Mouse (Mus musculus) liver, adult 2 months (tissue): ENCODE data around the gene Ocrl. TPM values are rescaled to one million over a fixed set of nuclear protein-coding genes. Genes with fewer than 3 reads are reported as not detected.

ENCODE experiments used
- DNase-seq: peaks from one replicate; pipeline ENCODE4 v3.0.0-alpha.2; 2011; ENCODE audit warnings: low read depth, low spot score; ENCODE audit errors: extremely low read depth
- H3K27ac ChIP-seq: fragments of 200-500 bp; replicated peaks from 2 replicates; pipeline ENCODE4 v1.5.1; 2012; ENCODE audit warnings: low read depth, mild to moderate bottlenecking, control low read depth, inconsistent platforms, low read length; ENCODE audit not compliant: insufficient read depth
- H3K27me3 ChIP-seq: fragments of 200-500 bp; 2 replicates; pipeline ENCODE4 v1.6.1; 2012; ENCODE audit warnings: mild to moderate bottlenecking, moderate library complexity, low read length, inconsistent platforms; ENCODE audit not compliant: control insufficient read depth, insufficient read depth
- H3K36me3 ChIP-seq: fragments of 200-500 bp; 2 replicates; pipeline ENCODE4 v1.6.1; 2012; ENCODE audit warnings: low read length, inconsistent platforms; ENCODE audit not compliant: control insufficient read depth, insufficient read depth
- H3K4me1 ChIP-seq: fragments of 200-500 bp; 2 replicates; pipeline ENCODE4 v1.6.1; 2011; ENCODE audit warnings: low read length; ENCODE audit not compliant: control insufficient read depth, insufficient read depth
- H3K4me3 ChIP-seq: fragments of 200-500 bp; 2 replicates; pipeline ENCODE4 v1.5.1; 2011; ENCODE audit warnings: low read depth, mild to moderate bottlenecking, control low read depth, low read length, moderate library complexity; ENCODE audit not compliant: insufficient read depth
- H3K79me2 ChIP-seq: fragments of 200-500 bp; 2 replicates; pipeline ENCODE4 v1.6.1; 2012; ENCODE audit warnings: inconsistent platforms, mild to moderate bottlenecking, low read length, moderate library complexity; ENCODE audit not compliant: control insufficient read depth, insufficient read depth
- H3K9ac ChIP-seq: fragments of 200-500 bp; 2 replicates; pipeline ENCODE4 v1.6.1; 2012; ENCODE audit warnings: low read depth, mild to moderate bottlenecking, control low read depth, inconsistent platforms, low read length
- CTCF ChIP-seq: fragments of 200-500 bp; IDR thresholded peaks from 2 replicates; pipeline ENCODE4 v1.5.1; 2011; ENCODE audit warnings: low read depth, low read length, control low read depth
- POLR2A ChIP-seq: fragments of 200-500 bp; IDR thresholded peaks from 2 replicates; pipeline ENCODE4 v1.6.1; 2011; ENCODE audit warnings: low read length, control low read depth; ENCODE audit not compliant: insufficient read depth; ENCODE audit errors: extremely low read depth
- WGBS: fragments of 180-500 bp; shearing (Covaris S2); methylation state at CpG from one replicate; pipeline ENCODE4 v1.1.7; 2018; 5-methylcytosine and 5-hydroxymethylcytosine counted together
- polyA plus RNA-seq: library from polyadenylated mRNA; depleted of rRNA; stranded (reverse); fragments of >200 nt; gene quantifications from 2 replicates; pipeline ENCODE4 v1.2.3, GENCODE M21; 2012
- total RNA-seq: library from RNA; depleted of rRNA; stranded (reverse); fragments of >200 nt; gene quantifications from 2 replicates; pipeline ENCODE4 v1.2.3, GENCODE M21; 2014

Gene Ocrl
- total and polyA plus RNA-seq, 2 experiments, result 2.6 to 3.7 TPM

DNA sequence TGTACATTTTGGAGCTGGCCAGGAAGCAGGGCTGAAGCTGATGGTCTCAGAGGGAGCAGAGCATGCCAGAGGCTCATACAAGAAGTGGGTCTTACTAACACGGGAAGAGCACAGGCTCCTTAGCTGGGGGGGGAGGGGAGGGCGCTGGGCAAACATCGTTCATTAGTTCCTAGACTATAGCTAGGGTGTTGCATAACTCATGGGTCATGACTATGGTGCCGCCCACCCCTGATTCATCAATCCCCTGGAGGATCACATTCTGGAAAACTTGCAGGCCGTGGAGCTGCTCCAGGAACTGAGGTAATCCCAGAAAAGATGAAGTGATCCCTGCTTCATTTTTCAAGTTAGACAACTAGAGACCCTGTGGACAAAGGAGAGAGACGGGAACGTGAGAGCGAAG, 75.8 kb downstream of the Ocrl start:
- no peaks in the 10 kb centered on the region for H3K36me3 ChIP-seq
- no peak overlapping the region for H3K4me3 ChIP-seq
- no peaks in the 10 kb centered on the region for H3K27me3 ChIP-seq
- 59% methylated on average over 7 of the region's 8 CpGs for WGBS
- no peak overlapping the region for H3K9ac ChIP-seq
- TF ChIP-seq CTCF (no peak), POLR2A (no peak)
- DNase-seq, result no peak
- H3K27ac ChIP-seq, result no peak overlapping the region
- no peaks in the 10 kb centered on the region for H3K79me2 ChIP-seq
- H3K4me1 ChIP-seq, result no peaks in the 10 kb centered on the region

DNA sequence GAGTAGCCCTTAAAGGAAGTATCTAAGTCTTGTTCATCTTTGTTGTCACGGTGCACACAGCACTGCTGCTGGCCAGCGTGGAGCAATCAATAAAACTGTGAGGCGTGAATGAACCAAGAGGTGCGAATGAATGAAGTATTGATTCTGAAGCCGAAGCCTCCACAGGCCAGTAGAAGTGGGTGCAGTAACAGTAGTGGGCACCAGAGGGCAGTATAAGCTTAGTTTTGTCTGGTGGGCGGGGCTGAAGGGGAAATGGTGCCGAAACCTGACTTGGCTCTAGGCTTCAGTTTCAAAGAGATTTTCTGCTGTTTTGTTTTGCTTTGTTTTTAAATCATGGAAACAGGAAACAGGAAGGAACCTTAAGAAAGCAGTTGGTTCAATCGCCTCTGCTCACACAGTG, 80.4 kb downstream of the Ocrl start:
- under 1% methylated on average over 8 of the region's 8 CpGs for WGBS
- Histone ChIP-seq H3K36me3 (no peaks in the 10 kb centered on the region), H3K9ac (no peak overlapping the region), H3K4me3 (no peak overlapping the region), H3K27ac (no peak overlapping the region), H3K4me1 (no peaks in the 10 kb centered on the region), H3K27me3 (no peaks in the 10 kb centered on the region), H3K79me2 (no peaks in the 10 kb centered on the region)
- no peak for TF ChIP-seq POLR2A
- TF ChIP-seq CTCF, result peak; percentile 71
- DNase-seq, result peak; percentile 65

GRCm38 (mm10) chrX:47998412-47998811, 86.2 kb downstream of the Ocrl start:
- Histone ChIP-seq H3K9ac (no peak overlapping the region), H3K79me2 (no peaks in the 10 kb centered on the region), H3K27me3 (no peaks in the 10 kb centered on the region), H3K4me1 (no peaks in the 10 kb centered on the region), H3K27ac (no peak overlapping the region), H3K36me3 (no peaks in the 10 kb centered on the region), H3K4me3 (no peak overlapping the region)
- DNase-seq, result no peak
- WGBS, result 62% methylated on average over 8 of the region's 8 CpGs
- no peak for TF ChIP-seq CTCF
- no peak for TF ChIP-seq POLR2A

GRCm38 (mm10) chrX:48001151-48001550, 89.0 kb downstream of the Ocrl start:
- no peak for DNase-seq
- Histone ChIP-seq H3K79me2 (no peaks in the 10 kb centered on the region), H3K9ac (no peak overlapping the region), H3K27ac (no peak overlapping the region), H3K4me3 (no peak overlapping the region), H3K4me1 (no peaks in the 10 kb centered on the region), H3K36me3 (no peaks in the 10 kb centered on the region), H3K27me3 (no peaks in the 10 kb centered on the region)
- WGBS, result 60% methylated on average over 7 of the region's 7 CpGs
- no peak for TF ChIP-seq CTCF
- no peak for TF ChIP-seq POLR2A

- TF ChIP-seq CTCF (no peak), POLR2A (no peak)
- H3K79me2 ChIP-seq, result no peaks in the 10 kb centered on the region
- no peaks in the 10 kb centered on the region for H3K27me3 ChIP-seq
Measured at GRCm38 (mm10) chrX:48004786-48005185, 92.6 kb downstream of the Ocrl start.

DNA sequence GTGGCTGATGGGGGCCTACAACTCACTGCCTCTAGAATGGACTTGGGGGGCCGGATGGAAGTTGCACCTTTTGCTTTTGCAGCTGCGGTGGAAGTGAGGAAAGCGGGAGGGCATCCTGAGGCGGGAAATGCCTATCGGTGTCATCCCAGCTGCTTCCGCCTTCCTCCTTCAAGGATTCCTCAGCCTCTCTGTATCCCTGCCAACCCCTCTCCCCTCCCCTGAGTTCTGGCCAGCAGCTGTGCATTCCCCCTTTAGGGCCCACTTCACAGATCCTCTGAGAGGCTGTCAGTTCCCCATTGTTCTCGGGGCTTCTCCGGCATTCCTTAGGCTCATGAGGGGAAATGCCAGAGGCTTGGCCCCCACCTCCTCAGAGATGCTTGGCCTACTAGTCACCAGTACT, 93.9 kb downstream of the Ocrl start:
- no peaks in the 10 kb centered on the region for H3K27me3 ChIP-seq
- no peak for DNase-seq
- no peak overlapping the region for H3K9ac ChIP-seq
- no peaks in the 10 kb centered on the region for H3K36me3 ChIP-seq
- 63% methylated on average over 8 of the region's 8 CpGs for WGBS
- no peak overlapping the region for H3K27ac ChIP-seq
- H3K4me1 ChIP-seq, result no peaks in the 10 kb centered on the region
- no peak for TF ChIP-seq CTCF
- no peak for TF ChIP-seq POLR2A
- H3K4me3 ChIP-seq, result no peak overlapping the region
- no peaks in the 10 kb centered on the region for H3K79me2 ChIP-seq

More at GRCm38 (mm10) chrX:48004786-48005185, 92.6 kb downstream of the Ocrl start:
- H3K27ac ChIP-seq, result no peak overlapping the region
- DNase-seq, result no peak
- H3K36me3 ChIP-seq, result no peaks in the 10 kb centered on the region
- no peak overlapping the region for H3K4me3 ChIP-seq
- WGBS, result 76% methylated on average over 1 of the region's 1 CpGs
- H3K9ac ChIP-seq, result no peak overlapping the region
- no peaks in the 10 kb centered on the region for H3K4me1 ChIP-seq
